Mouse (Mus musculus) thymus, adult 2 months (tissue): ENCODE data around the gene Pnpo.

Source experiments
- CTCF ChIP-seq: fragments of 200-500 bp; IDR thresholded peaks from 2 replicates; pipeline ENCODE4 v1.5.1; 2012; ENCODE audit warnings: mild to moderate bottlenecking, control low read depth, low read length, moderate library complexity, borderline replicate concordance; ENCODE audit not compliant: control insufficient read depth, poor library complexity, insufficient read depth; ENCODE audit errors: extremely low read depth
- POLR2A ChIP-seq: fragments of 200-500 bp; IDR thresholded peaks from 2 replicates; pipeline ENCODE4 v1.6.1; 2012; ENCODE audit warnings: mild to moderate bottlenecking, low read length, control low read depth, moderate library complexity; ENCODE audit not compliant: control insufficient read depth, poor library complexity, insufficient read depth; ENCODE audit errors: extremely low read depth

GRCm38 (mm10) chr11:96925469-96926148 is 18.2 kb downstream of the Pnpo start:
- no peak for TF ChIP-seq CTCF
- no peak for TF ChIP-seq POLR2A
